Mouse (Mus musculus) ES-E14 (cell line): ENCODE data around the gene Asic3.

Source experiments
- CHD2 ChIP-seq: IDR thresholded peaks from 2 replicates; pipeline ENCODE4 v1.6.1; 2014; ENCODE audit warnings: mild to moderate bottlenecking, low read depth, low read length, inconsistent platforms
- MAFK ChIP-seq: IDR thresholded peaks from 2 replicates; pipeline ENCODE4 v1.6.1; 2014; ENCODE audit warnings: mild to moderate bottlenecking, low read depth, low read length, inconsistent platforms; ENCODE audit not compliant: insufficient read depth
- ZC3H11A ChIP-seq: IDR thresholded peaks from 2 replicates; pipeline ENCODE4 v1.6.1; 2012; ENCODE audit warnings: low read depth, mild to moderate bottlenecking, inconsistent platforms, low read length, borderline replicate concordance
- ZNF384 ChIP-seq: IDR thresholded peaks from 2 replicates; pipeline ENCODE4 v1.6.1; 2012; ENCODE audit warnings: low read depth, low read length, inconsistent platforms

DNA sequence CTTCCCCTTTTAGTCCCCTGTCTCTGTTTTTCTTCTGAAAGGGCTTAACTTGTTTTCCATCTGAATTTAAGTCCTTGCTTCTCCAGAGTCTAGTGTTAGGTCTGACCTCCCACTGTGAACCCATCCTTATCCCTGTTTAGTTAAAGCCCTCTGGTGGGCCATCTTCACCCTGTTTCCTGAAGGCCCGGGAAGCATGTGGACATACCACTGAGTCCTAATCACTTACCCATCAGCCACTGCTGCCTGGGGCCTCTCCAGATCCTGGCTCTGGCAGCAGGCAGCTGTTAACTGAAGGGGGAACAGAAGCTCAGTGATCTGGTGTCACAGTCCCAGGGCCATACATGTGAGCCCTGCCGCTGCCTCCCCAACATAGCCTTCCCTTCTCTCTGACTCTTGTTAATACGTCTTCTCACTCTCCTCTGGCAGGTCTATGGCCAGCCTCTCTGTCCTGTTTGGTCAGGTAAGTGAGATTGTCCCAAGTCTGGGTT lies 7.8 kb upstream of the Asic3 start:
- TF ChIP-seq CHD2: no peak
- no peak for TF ChIP-seq MAFK
- no peak for TF ChIP-seq ZNF384
- TF ChIP-seq ZC3H11A: no peak
